Comparison of ENCODE assay signal across 8 mouse cellular contexts in the genomic region with DNA sequence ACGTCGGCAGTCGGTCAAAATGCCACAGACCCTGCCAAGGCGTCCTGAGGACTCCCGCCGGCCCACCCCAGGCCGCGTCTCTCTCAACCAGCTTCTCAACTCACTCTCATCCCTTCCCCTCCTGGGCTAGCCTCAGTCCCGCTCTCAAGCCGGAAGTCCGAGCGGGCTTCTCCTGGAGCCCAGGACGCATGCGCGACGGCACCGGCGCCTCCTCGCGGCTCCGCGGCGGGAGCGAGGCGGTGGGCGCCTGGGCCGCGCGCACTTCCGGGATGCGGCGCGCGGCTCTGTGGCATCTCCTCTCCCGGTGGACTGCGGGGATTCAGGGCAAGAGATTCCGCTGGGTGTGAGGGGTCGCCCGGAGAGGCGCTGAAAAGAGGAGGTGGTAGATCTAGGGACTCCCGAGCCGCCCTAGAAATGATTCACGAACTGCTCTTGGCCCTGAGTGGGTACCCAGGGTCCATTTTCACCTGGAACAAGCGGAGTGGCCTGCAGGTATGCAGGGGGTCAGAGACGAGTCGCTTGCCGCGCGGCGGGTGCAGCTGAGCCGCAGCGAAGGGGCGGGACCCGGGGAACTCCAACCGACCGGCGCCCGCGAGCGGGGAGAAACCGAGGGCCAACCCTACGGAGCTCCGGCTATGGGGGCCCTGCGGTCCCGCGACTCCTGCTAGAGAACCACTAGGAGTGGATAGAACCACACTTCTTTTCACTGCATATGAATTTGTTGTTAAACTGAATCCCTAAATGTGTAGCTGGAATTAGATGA. TPM values are rescaled to one million over a fixed set of nuclear protein-coding genes. Genes with fewer than 3 reads are reported as not detected.
A peak's percentile ranks its signal among the peaks of the same experiment; 100 is the strongest.
DNase-seq lines count a peak whose midpoint lies in the region; ATAC-seq and TF ChIP-seq lines count a peak whose summit lies in the region.

A gene (minus strand): TSS at position 146 of the 763 bp plus-strand sequence.

- TF ChIP-seq CTCF in hindbrain, postnatal 0 days (IDR thresholded peaks at IDR 0.05; ENCODE audit: low read depth) = 0 out of 2 replicates have a peak, but pooled peaks have one; percentile 12
- no peak; the same call in 1 of the 2 replicates for TF ChIP-seq CTCF in left cerebral cortex, adult 2 months (IDR thresholded peaks at IDR 0.05)

- peaks cover 11% of the 10 kb centered on the region for H3K36me3 ChIP-seq in hindbrain, postnatal 0 days (ENCODE audit: insufficient read depth, low read length)

- peak within 1 kb of the TSS; percentile 75 for H3K4me3 ChIP-seq in hindbrain, postnatal 0 days (ENCODE audit: low read length)
- H3K4me3 ChIP-seq in left cerebral cortex, adult 2 months = peak within 1 kb of the TSS; percentile 94

- under 1% methylated on average over 66 of the region's 66 CpGs for WGBS in hindbrain, postnatal 0 days

- peak within 1 kb of the TSS; percentile 89 for H3K4me2 ChIP-seq in hindbrain, postnatal 0 days (ENCODE audit: low read depth, low read length)

- H3K27me3 ChIP-seq in hindbrain, postnatal 0 days (ENCODE audit: insufficient read depth, low read length) = no peaks in the 10 kb centered on the region

- H3K27ac ChIP-seq in hindbrain, postnatal 0 days = peak within 1 kb of the TSS; percentile 73
- H3K27ac ChIP-seq in left cerebral cortex, adult 2 months = peak within 1 kb of the TSS; percentile 80

- peak; percentile 97 for ATAC-seq in hindbrain, postnatal 0 days
- ATAC-seq in megakaryocyte, adult 5-6 weeks (ENCODE audit: poor library complexity, severe bottlenecking) = peak; percentile 80

- DNase-seq in T-cell, adult 2 months (ENCODE audit: low spot score) = peak; percentile 89
- DNase-seq in cerebellum, postnatal 36 days = peak; percentile 84 to 89
- DNase-seq in gastrocnemius, adult 18-20 months (ENCODE audit: low spot score) = peak; percentile 84
- DNase-seq in hindbrain, postnatal 0 days (ENCODE audit: low spot score) = peak; percentile 96
- DNase-seq in left cerebral cortex, adult 2 months (ENCODE audit: extremely low spot score in 1 of 2, low spot score in 2 of 2) = peak; percentile 83 to 86
- DNase-seq in right cerebral cortex, adult 2 months (ENCODE audit: low spot score in 2 of 2) = peak; percentile 80 to 83
- peak; percentile 92 for DNase-seq in urinary bladder, postnatal 14 days (ENCODE audit: low spot score)

- peaks cover 13% of the 10 kb centered on the region for H3K4me1 ChIP-seq in hindbrain, postnatal 0 days (ENCODE audit: insufficient read depth, low read length)

- intact Hi-C loops in left cerebral cortex, adult 2 months (cut with DNase I) = loop anchor here (1.0 to 5.0 kb wide), 2 partner anchors 31 to 226 kb away; a partner anchor contains a TSS

- H3K9ac ChIP-seq in hindbrain, postnatal 0 days (replicated peaks; ENCODE audit: low read length) = peak within 1 kb of the TSS; percentile 83

- no peaks in the 10 kb centered on the region for H3K9me3 ChIP-seq in hindbrain, postnatal 0 days (ENCODE audit: low read length)

RNA-seq across cellular contexts. Expression of the gene that starts here (rescaled TPM):
- 1 to 10 TPM; 4.1 to 4.6 TPM for total RNA-seq in gastrocnemius, adult 18-20 months (2021)
- total RNA-seq in hindbrain, postnatal 0 days (2014; rRNA removed) = 3.2 and 5.7 TPM in 2 replicates
- 5.3 and 5.5 TPM in 2 replicates for polyA plus RNA-seq in hindbrain, postnatal 0 days (2015; fragmentation: Nextera tagmentation; extraction: Ambion mirVana)
- total RNA-seq in left cerebral cortex, adult 2 months (2021) = 1 to 10 TPM; 6.1 to 6.3 TPM
- total RNA-seq in megakaryocyte, adult 5-6 weeks (2015) = 24.3 and 27.1 TPM in 2 replicates
- 27.0 and 37.4 TPM in 2 replicates for total RNA-seq in megakaryocyte, adult 5-6 weeks (2017)

Comparison
In these comparisons a context has a peak if more than half of its experiments do, and no peak if none do; other contexts are left out.
1. Peak in every context shown above with its lines: DNase-seq, ATAC-seq, H3K4me3 ChIP-seq and H3K27ac ChIP-seq.